In the genomic region with DNA sequence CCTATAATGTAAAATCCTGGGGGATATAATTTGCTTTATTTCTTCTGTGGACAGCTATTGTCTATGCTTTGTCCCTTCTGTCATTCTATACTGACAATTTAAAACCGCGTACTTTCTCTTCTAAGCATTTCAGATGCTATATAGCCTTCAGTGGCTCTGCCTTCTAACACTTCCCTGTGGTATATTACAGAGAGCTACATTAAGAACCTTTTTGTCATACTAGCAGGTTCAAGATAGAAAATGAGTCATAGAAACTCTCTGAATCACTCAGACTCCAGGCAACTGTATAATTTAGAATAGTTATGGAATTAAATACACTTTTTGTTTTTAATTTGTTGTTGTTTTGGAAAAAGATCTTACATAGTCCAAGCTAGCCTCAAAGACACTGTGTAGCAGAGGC, we compare ENCODE assay signal across 25 mouse cellular contexts.
"Had no signal": no experiment of that assay in that cellular context is flagged by ENCODE, and none has a peak within 500 bp of the region (broad histone marks: within the 10 kb centered on the region; RNA-seq: fewer than 3 reads in every experiment).

No protein-coding gene starts in this region.

- ATAC-seq: hindbrain, postnatal 0 days; intestine, embryonic 16.5 days; liver, embryonic 12.5 days had no signal

- DNase-seq: gastrocnemius, adult 2 months; gastrocnemius, postnatal 10 days; gastrocnemius, postnatal 25 days; heart, adult 2 months; heart, postnatal 14 days; heart, postnatal 36 days; kidney, adult 11 months; kidney, adult 2 months; kidney, adult 9 months; kidney, postnatal 14 days; kidney, postnatal 36 days; layer of hippocampus, adult 9-11 months; layer of hippocampus, postnatal 36 days; left cerebral cortex, postnatal 4 days had no signal

- H3K4me3 ChIP-seq: gastrocnemius, adult 2 months; heart, adult 2 months; heart, embryonic 13.5 days; heart, embryonic 15.5 days; hindbrain, embryonic 13.5 days; hindbrain, embryonic 15.5 days; kidney, embryonic 15.5 days; limb, embryonic 13.5 days; limb, embryonic 15.5 days; liver, embryonic 12.5 days had no signal

- H3K27ac ChIP-seq: gastrocnemius, adult 2 months; heart, adult 2 months; heart, embryonic 13.5 days; heart, embryonic 15.5 days; hindbrain, embryonic 13.5 days; hindbrain, embryonic 15.5 days; hindbrain, postnatal 0 days; kidney, embryonic 15.5 days; kidney, postnatal 0 days; limb, embryonic 13.5 days; limb, embryonic 15.5 days; liver, embryonic 12.5 days had no signal

- H3K4me1 ChIP-seq: heart, embryonic 13.5 days; heart, embryonic 15.5 days; hindbrain, embryonic 15.5 days had no signal
